Mouse (Mus musculus): Measurements from ENCODE around the gene Acot3. TPM values are rescaled to one million over a fixed set of nuclear protein-coding genes. Genes with fewer than 3 reads are reported as not detected.
A peak's percentile ranks its signal among the peaks of the same experiment; 100 is the strongest.
"Not testable (repeated sequence)": the region's sequence is repeated elsewhere in the genome, so short reads cannot be mapped to it uniquely, and the experiment has no call there.

Acot3 gene
- polyA plus RNA-seq, 1 experiment, result not detected

DNA sequence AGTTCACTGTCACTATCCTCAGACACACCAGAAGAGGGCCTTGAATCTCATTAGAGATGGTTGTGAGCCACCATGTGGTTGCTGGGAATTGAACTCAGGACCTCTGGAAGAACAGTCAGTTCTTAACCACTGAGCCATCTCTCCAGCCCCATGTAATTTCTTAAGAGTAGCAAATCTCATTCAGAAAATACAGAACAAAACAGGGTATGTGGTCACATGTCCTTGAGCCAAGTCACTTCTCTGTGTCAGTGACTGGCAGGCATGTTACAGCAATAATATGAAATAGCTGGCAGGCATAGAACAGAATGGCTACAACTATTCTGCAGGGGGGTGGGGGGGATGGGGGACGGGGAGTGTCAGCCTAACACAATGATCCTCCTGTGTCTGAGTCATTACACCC is 48.1 kb downstream of the Acot3 start:
- TF ChIP-seq GATA1 (IDR thresholded peaks at IDR 0.05; ENCODE audit: borderline replicate concordance, low read length) (no peak), FLI1 (IDR thresholded peaks at IDR 0.05; ENCODE audit: low read length) (no peak)
- peaks cover 14% of the 10 kb centered on the region for H3K27me3 ChIP-seq (replicated peaks)
- peaks cover 8% of the 10 kb centered on the region for H3K4me1 ChIP-seq
- H3K9me3 ChIP-seq, result peaks cover 18% of the 10 kb centered on the region
- no peak overlapping the region for H3K4me3 ChIP-seq (replicated peaks)
- no peaks in the 10 kb centered on the region for H3K36me3 ChIP-seq (replicated peaks; ENCODE audit: low read length)

DNA sequence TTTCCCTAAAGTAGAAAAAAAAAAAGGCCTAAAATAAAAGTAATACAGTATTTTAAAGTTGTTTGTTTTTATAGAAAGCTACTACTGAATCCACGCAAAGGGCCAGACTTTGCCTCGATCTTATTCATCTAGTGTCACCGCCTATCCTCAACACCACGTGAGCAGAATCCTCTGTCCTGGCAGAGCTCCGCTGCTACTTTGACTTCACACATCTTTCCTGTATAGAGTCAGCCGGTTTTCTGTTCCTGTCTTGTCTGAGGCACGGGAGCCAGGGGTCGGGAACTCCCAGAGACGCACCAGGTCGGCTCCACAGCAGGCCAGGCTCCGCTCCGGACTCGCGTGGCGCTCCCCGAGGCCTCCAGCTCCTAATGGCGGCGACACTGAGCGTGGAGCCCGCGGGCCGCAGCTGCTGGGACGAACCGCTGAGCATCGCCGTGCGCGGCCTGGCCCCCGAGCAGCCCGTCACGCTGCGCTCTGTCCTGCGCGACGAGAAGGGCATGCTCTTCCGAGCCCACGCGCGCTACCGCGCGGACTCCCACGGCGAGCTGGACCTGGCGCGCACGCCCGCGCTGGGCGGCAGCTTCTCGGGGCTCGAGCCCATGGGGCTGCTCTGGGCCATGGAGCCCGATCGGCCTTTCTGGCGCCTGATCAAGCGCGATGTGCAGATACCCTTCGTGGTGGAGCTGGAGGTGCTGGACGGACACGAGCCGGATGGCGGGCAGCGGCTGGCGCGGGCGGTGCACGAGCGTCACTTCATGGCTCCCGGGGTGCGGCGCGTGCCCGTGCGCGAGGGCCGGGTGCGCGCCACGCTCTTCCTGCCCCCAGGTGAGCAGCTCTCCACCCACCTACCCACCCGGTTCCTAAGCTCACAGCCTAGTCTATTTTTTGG is 48.9 kb downstream of the Acot3 start, which contains the start of gene Acot6:
TSS of gene Acot6 (plus strand) at position 51 of the 889 bp plus-strand sequence.
- H3K4me1 ChIP-seq, result peaks cover 14% of the 10 kb centered on the region
- peaks cover 14% of the 10 kb centered on the region for H3K27me3 ChIP-seq (replicated peaks)
- H3K9me3 ChIP-seq, result peaks cover 13% of the 10 kb centered on the region
- H3K4me3 ChIP-seq (replicated peaks), result peak within 1 kb of the TSS; percentile 89
- H3K36me3 ChIP-seq (replicated peaks; ENCODE audit: low read length), result not testable (repeated sequence)

DNA sequence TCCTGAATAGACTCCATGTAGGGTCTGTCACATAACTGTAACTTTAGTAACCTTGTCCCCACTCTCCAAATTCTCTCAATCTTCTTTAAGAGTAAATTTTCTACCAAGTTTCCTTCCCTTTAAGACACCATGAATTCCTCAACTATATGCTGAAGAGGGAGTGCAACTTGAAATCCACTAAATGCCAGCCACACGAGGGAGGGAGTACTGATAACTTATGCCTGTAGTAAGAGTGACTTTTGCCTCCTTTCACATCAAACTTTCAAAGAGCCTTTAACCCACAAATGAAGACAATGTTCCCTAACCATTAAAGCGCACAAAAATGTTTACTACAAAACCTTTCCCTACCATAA is 49.5 kb downstream of the Acot3 start:
- H3K36me3 ChIP-seq (replicated peaks; ENCODE audit: low read length), result no peaks in the 10 kb centered on the region
- peaks cover 16% of the 10 kb centered on the region for H3K4me1 ChIP-seq
- H3K27me3 ChIP-seq (replicated peaks), result peaks cover 14% of the 10 kb centered on the region
- H3K4me3 ChIP-seq (replicated peaks), result peak overlapping the region; percentile 89
- TF ChIP-seq FLI1 (IDR thresholded peaks at IDR 0.05; ENCODE audit: low read length) (no peak), GATA1 (IDR thresholded peaks at IDR 0.05; ENCODE audit: borderline replicate concordance, low read length) (no peak)
- peaks cover 10% of the 10 kb centered on the region for H3K9me3 ChIP-seq

DNA sequence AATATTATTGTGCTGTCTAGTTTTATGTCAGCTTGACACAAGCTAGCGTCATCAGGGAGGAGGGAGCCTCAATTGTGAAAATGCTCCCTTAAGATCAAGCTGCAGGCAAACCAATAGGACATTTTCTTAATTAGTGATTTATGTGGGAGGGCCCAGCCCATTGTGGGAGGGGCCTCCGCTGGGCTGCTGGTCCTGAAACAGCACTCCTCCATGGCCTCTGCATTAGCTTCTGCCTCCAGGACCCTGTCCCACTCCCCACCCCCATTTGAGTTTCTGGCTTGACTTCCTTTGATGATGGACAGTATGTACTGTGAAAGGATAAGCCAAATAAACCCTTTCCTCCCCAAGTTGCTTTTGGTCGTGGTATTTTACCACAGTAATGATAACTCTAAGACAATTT is 55.1 kb downstream of the Acot3 start:
- no peak overlapping the region for H3K4me3 ChIP-seq (replicated peaks)
- TF ChIP-seq GATA1 (IDR thresholded peaks at IDR 0.05; ENCODE audit: borderline replicate concordance, low read length), result no peak
- no peak for TF ChIP-seq FLI1 (IDR thresholded peaks at IDR 0.05; ENCODE audit: low read length)
- H3K27me3 ChIP-seq (replicated peaks), result peaks cover 1% of the 10 kb centered on the region
- H3K4me1 ChIP-seq, result peaks cover 26% of the 10 kb centered on the region
- peaks cover 6% of the 10 kb centered on the region for H3K36me3 ChIP-seq (replicated peaks; ENCODE audit: low read length)
- peaks cover 15% of the 10 kb centered on the region for H3K9me3 ChIP-seq

DNA sequence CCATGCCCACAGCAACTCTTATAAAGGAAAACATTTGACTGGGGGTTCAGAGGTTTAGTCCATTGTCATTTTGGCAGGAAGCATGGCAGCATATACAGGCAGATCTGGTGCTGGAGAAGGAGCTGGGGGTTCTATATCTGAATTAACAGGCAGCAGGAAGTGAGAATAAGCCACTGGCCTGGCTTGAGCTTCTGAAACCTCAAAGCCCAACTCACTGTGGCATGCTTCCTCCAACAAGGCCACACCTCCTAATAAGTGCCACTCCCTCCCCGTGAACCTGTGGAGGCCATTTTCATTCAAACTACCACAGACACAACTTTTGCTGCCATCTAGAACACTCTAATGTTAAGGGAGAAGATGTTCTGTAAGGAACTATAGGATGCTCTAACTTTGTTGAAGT is 55.7 kb downstream of the Acot3 start:
- Histone ChIP-seq H3K36me3 (replicated peaks; ENCODE audit: low read length) (peaks cover 6% of the 10 kb centered on the region), H3K4me3 (replicated peaks) (no peak overlapping the region), H3K9me3 (peaks cover 15% of the 10 kb centered on the region), H3K27me3 (replicated peaks) (no peaks in the 10 kb centered on the region), H3K4me1 (peaks cover 26% of the 10 kb centered on the region)
- TF ChIP-seq GATA1 (IDR thresholded peaks at IDR 0.05; ENCODE audit: borderline replicate concordance, low read length) (no peak), FLI1 (IDR thresholded peaks at IDR 0.05; ENCODE audit: low read length) (no peak)

DNA sequence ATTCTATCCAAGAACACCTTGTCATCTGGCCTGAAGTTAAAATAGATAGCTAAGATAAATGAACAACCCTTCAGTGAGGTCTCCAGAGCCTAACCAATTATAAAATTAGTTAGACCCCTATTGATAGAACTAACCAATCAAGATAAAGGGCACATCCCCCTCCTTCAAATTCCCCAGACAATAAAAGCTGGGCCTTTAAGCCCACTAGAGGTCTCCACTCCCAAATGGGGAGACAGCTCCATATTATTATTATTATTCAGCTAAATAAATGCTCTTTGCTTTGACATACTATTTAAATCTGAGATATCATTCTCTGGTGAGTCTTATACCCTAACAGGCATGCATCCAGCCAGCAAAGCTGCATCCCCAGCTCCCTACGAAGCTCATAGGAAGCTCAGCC is 58.0 kb downstream of the Acot3 start:
- H3K4me3 ChIP-seq (replicated peaks), result no peak overlapping the region
- H3K27me3 ChIP-seq (replicated peaks), result no peaks in the 10 kb centered on the region
- H3K36me3 ChIP-seq (replicated peaks; ENCODE audit: low read length), result peaks cover 6% of the 10 kb centered on the region
- H3K4me1 ChIP-seq, result peaks cover 35% of the 10 kb centered on the region
- H3K9me3 ChIP-seq, result peaks cover 8% of the 10 kb centered on the region
- TF ChIP-seq GATA1 (IDR thresholded peaks at IDR 0.05; ENCODE audit: borderline replicate concordance, low read length), result no peak
- TF ChIP-seq FLI1 (IDR thresholded peaks at IDR 0.05; ENCODE audit: low read length), result no peak

Other genes starting within 250 kb of the Acot3 start
- 13.4 and 19.5 TPM in 2 replicates for gene Numb, start 130.2 kb upstream of the Acot3 start, polyA plus RNA-seq (2012; ENCODE audit: insufficient read depth, low replicate concordance)
- gene Riox1, start 101.5 kb upstream of the Acot3 start, polyA plus RNA-seq (2012; ENCODE audit: insufficient read depth, low replicate concordance), result 27.4 and 68.6 TPM in 2 replicates
- gene Heatr4, start 67.3 kb upstream of the Acot3 start, polyA plus RNA-seq (2012; ENCODE audit: insufficient read depth, low replicate concordance), result not detected in 2 replicates
- 5.9 and 6.7 TPM in 2 replicates for gene Acot2, start 64.3 kb upstream of the Acot3 start, polyA plus RNA-seq (2012; ENCODE audit: insufficient read depth, low replicate concordance)
- gene Acot1, start 42.7 kb upstream of the Acot3 start, polyA plus RNA-seq (2012; ENCODE audit: insufficient read depth, low replicate concordance), result 0.59 TPM in 1 of 2 replicates, not detected in the other
- not detected in 2 replicates for gene Acot4, start 13.8 kb upstream of the Acot3 start, polyA plus RNA-seq (2012; ENCODE audit: insufficient read depth, low replicate concordance)
- gene Gm49366, start 13.2 kb upstream of the Acot3 start, polyA plus RNA-seq (2012; ENCODE audit: insufficient read depth, low replicate concordance), result not detected in 2 replicates
- not detected in 2 replicates for gene Acot5, start 17.2 kb downstream of the Acot3 start, polyA plus RNA-seq (2012; ENCODE audit: insufficient read depth, low replicate concordance)
- gene Acot6, start 48.5 kb downstream of the Acot3 start, polyA plus RNA-seq (2012; ENCODE audit: insufficient read depth, low replicate concordance), result 0.16 TPM in 1 of 2 replicates, not detected in the other
- 0.44 TPM in 1 of 2 replicates, not detected in the other for gene Dnal1, start 62.2 kb downstream of the Acot3 start, polyA plus RNA-seq (2012; ENCODE audit: insufficient read depth, low replicate concordance)
- gene Pnma1, start 96.3 kb downstream of the Acot3 start, polyA plus RNA-seq (2012; ENCODE audit: insufficient read depth, low replicate concordance), result 0.04 TPM in 1 of 2 replicates, not detected in the other
- gene Elmsan1, start 166.7 kb downstream of the Acot3 start, polyA plus RNA-seq (2012; ENCODE audit: insufficient read depth, low replicate concordance), result 9.8 and 10.1 TPM in 2 replicates
- gene Ptgr2, start 233.1 kb downstream of the Acot3 start, polyA plus RNA-seq (2012; ENCODE audit: insufficient read depth, low replicate concordance), result 3.3 TPM in 1 of 2 replicates, not detected in the other

All from megakaryocyte, embryonic 14.5 days (primary cell).